In the genomic region with DNA sequence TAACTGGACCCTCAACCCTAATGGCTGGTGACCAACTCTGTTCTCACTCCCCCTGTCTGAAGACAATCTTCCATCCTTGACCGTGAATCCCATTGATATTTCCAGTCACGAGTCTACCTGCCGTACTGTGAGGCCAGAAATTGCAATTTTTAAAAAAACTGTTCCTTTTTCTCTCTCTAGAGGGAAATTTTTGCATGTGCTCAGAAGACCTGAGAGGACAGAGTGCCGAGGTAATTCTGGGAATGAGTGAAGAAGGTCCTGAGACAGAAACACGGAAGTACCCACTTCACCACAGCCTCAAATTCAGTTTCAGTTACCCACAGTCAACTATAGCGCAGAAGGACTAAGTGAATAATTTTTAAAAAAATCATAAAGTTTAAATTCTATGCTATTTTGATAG, we compare ENCODE assay signal across 24 mouse cellular contexts. TPM values are rescaled to one million over a fixed set of nuclear protein-coding genes. Genes with fewer than 3 reads are reported as not detected.
A peak's percentile ranks its signal among the peaks of the same experiment; 100 is the strongest.
DNase-seq lines count a peak whose midpoint lies in the region; ATAC-seq and TF ChIP-seq lines count a peak whose summit lies in the region.
"Had no signal": no experiment of that assay in that cellular context is flagged by ENCODE, and none has a peak within 500 bp of the region (broad histone marks: within the 10 kb centered on the region; RNA-seq: fewer than 3 reads in every experiment).

No protein-coding gene starts in this region.

- ATAC-seq in activated CD4-positive, CD25-positive, alpha-beta regulatory T cell, adult 4 months, result peak; percentile 3
- no peak for ATAC-seq in stomach, postnatal 0 days (ENCODE audit: low FRiP score, low TSS enrichment)
- ATAC-seq: forebrain, embryonic 13.5 days; forebrain, embryonic 15.5 days; forebrain, postnatal 0 days; Patski had no signal

- H3K4me3 ChIP-seq in heart, embryonic 10.5 days, result no peak overlapping the region
- H3K4me3 ChIP-seq in stomach, postnatal 0 days (ENCODE audit: low read depth, low read length), result no peak overlapping the region
- H3K4me3 ChIP-seq: embryonic facial prominence, embryonic 10.5 days; embryonic facial prominence, embryonic 12.5 days; forebrain, embryonic 13.5 days; forebrain, embryonic 15.5 days had no signal

- no peak for TF ChIP-seq EP300 in stomach, postnatal 0 days (optimal IDR thresholded peaks at IDR 0.05)

- no peak for TF ChIP-seq CTCF in stomach, postnatal 0 days (IDR thresholded peaks at IDR 0.05; ENCODE audit: low read depth)

- 92% methylated on average over 6 of the region's 6 CpGs for WGBS in heart, embryonic 10.5 days
- WGBS in stomach, postnatal 0 days, result 93% methylated on average over 6 of the region's 6 CpGs

- no peak overlapping the region for H3K27ac ChIP-seq in heart, embryonic 10.5 days
- no peak overlapping the region for H3K27ac ChIP-seq in stomach, postnatal 0 days (replicated peaks)
- H3K27ac ChIP-seq: embryonic facial prominence, embryonic 10.5 days; embryonic facial prominence, embryonic 12.5 days; forebrain, embryonic 13.5 days; forebrain, embryonic 15.5 days had no signal

- peak; percentile 19 for DNase-seq in heart, embryonic 10.5 days (ENCODE audit: low spot score)
- no peak for DNase-seq in heart, adult 9 months (ENCODE audit: low spot score in 2 of 2)
- peak; percentile 40 for DNase-seq in splenic B cell, adult 2 months (ENCODE audit: low read depth, low spot score)
- no peak for DNase-seq in stomach, postnatal 0 days (ENCODE audit: low spot score)
- no peak for DNase-seq in cerebellum, postnatal 25 days
- DNase-seq: adrenal gland, adult 2 months; adrenal gland, postnatal 10 days; adrenal gland, postnatal 25 days; cerebellum, adult 11 months; cerebellum, adult 18-20 months; cerebellum, adult 8-10 months; cerebellum, adult 9-11 months; cerebellum, postnatal 14 days; forebrain, postnatal 0 days had no signal

- no peak overlapping the region for H3K4me2 ChIP-seq in stomach, postnatal 0 days (replicated peaks; ENCODE audit: low read depth)
- H3K4me2 ChIP-seq: embryonic facial prominence, embryonic 12.5 days; forebrain, embryonic 13.5 days; forebrain, embryonic 15.5 days had no signal

- peaks cover 58% of the 10 kb centered on the region for H3K27me3 ChIP-seq in heart, embryonic 10.5 days (ENCODE audit: insufficient read depth, poor library complexity, severe bottlenecking)
- no peaks in the 10 kb centered on the region for H3K27me3 ChIP-seq in splenic B cell, adult 2 months (ENCODE audit: control insufficient read depth, insufficient read depth, low read length, poor library complexity, severe bottlenecking)
- H3K27me3 ChIP-seq in stomach, postnatal 0 days (ENCODE audit: control insufficient read depth, insufficient read depth, low read length), result no peaks in the 10 kb centered on the region
- H3K27me3 ChIP-seq: embryonic facial prominence, embryonic 12.5 days; forebrain, embryonic 13.5 days; forebrain, embryonic 15.5 days had no signal

- no peaks in the 10 kb centered on the region for H3K36me3 ChIP-seq in heart, embryonic 10.5 days
- no peaks in the 10 kb centered on the region for H3K36me3 ChIP-seq in splenic B cell, adult 2 months (ENCODE audit: control insufficient read depth, insufficient read depth, low read length, poor library complexity, severe bottlenecking)
- H3K36me3 ChIP-seq in stomach, postnatal 0 days (ENCODE audit: control insufficient read depth, insufficient read depth, low read length), result no peaks in the 10 kb centered on the region
- H3K36me3 ChIP-seq: embryonic facial prominence, embryonic 10.5 days; embryonic facial prominence, embryonic 12.5 days; forebrain, embryonic 15.5 days; G1E had no signal

- no peak overlapping the region for H3K9ac ChIP-seq in stomach, postnatal 0 days (ENCODE audit: low read length)
- H3K9ac ChIP-seq: embryonic facial prominence, embryonic 12.5 days; forebrain, embryonic 13.5 days; forebrain, embryonic 15.5 days; forebrain, postnatal 0 days had no signal

- no peaks in the 10 kb centered on the region for H3K9me3 ChIP-seq in heart, embryonic 10.5 days
- no peaks in the 10 kb centered on the region for H3K9me3 ChIP-seq in stomach, postnatal 0 days (ENCODE audit: control insufficient read depth, low read length)
- H3K9me3 ChIP-seq: embryonic facial prominence, embryonic 10.5 days; embryonic facial prominence, embryonic 12.5 days; forebrain, embryonic 13.5 days; forebrain, embryonic 15.5 days; G1E had no signal

- H3K4me1 ChIP-seq in heart, embryonic 10.5 days, result no peaks in the 10 kb centered on the region
- no peaks in the 10 kb centered on the region for H3K4me1 ChIP-seq in stomach, postnatal 0 days (replicated peaks; ENCODE audit: control insufficient read depth, insufficient read depth)
- H3K4me1 ChIP-seq: forebrain, embryonic 13.5 days; forebrain, embryonic 15.5 days had no signal

RNA-seq across cellular contexts. Expression of a gene that starts 1.7 kb away (rescaled TPM):
- polyA plus RNA-seq in heart, embryonic 10.5 days (2016; fragmentation: Nextera tagmentation; extraction: Ambion mirVana), result not detected in 2 replicates
- polyA plus RNA-seq in activated CD4-positive, CD25-positive, alpha-beta regulatory T cell, adult 4 months (2017; shearing (Covaris generic)), result under 1 TPM in 1 of 2 experiments, not detected in 1; 0.38 TPM
- not detected in 2 replicates for polyA plus RNA-seq in stomach, postnatal 0 days (2015; fragmentation: Nextera tagmentation; extraction: Ambion mirVana)
- polyA plus RNA-seq: adrenal gland, adult 2 months; brain, embryonic 14.5 days; cortical plate, adult 2 months; embryonic facial prominence, embryonic 10.5 days; embryonic facial prominence, embryonic 12.5 days; forebrain, embryonic 11.5 days; forebrain, embryonic 13.5 days; forebrain, embryonic 15.5 days; forebrain, postnatal 0 days; G1E; Patski had no signal

RNA-seq across cellular contexts. Expression of a gene that starts 5.7 kb away (rescaled TPM):
- 4.9 and 5.0 TPM in 2 replicates for polyA plus RNA-seq in heart, embryonic 10.5 days (2016; fragmentation: Nextera tagmentation; extraction: Ambion mirVana)
- 10 to 100 TPM; 43.4 to 46.5 TPM for polyA plus RNA-seq in activated CD4-positive, CD25-positive, alpha-beta regulatory T cell, adult 4 months (2017; shearing (Covaris generic))
- 0.15 and 0.22 TPM in 2 replicates for polyA plus RNA-seq in stomach, postnatal 0 days (2015; fragmentation: Nextera tagmentation; extraction: Ambion mirVana)
- polyA plus RNA-seq: forebrain, postnatal 0 days; Patski had no signal

Comparison
In these comparisons a context has a peak if more than half of its experiments do, and no peak if none do; other contexts are left out.
1. DNase-seq: peak in heart, embryonic 10.5 days (single experiment) and splenic B cell, adult 2 months (single experiment); none in heart, adult 9 months (0 of 2), stomach, postnatal 0 days (single experiment) and cerebellum, postnatal 25 days (0 of 2).